Mouse (Mus musculus): ENCODE measurements at regions not wholly inside any gene's neighbourhood (a gene's known extent, or its start where the extent isn't known, plus 50 kb on each side); places are given as distances from the start of the nearest gene placed in this dataset.

GRCm38 (mm10) chr3:66537106-66537893 lies 240.7 kb upstream of the Veph1 start:
- Histone ChIP-seq H3K4me1 (replicated peaks; ENCODE audit: control insufficient read depth, insufficient read depth, low read length) (peaks cover 13% of the 10 kb centered on the region), H3K9me3 (ENCODE audit: control insufficient read depth, low read length) (peaks cover 5% of the 10 kb centered on the region; the same call in 1 of the 2 replicates), H3K27ac (ENCODE audit: low read length) (no peak overlapping the region), H3K9ac (replicated peaks; ENCODE audit: low read depth, low read length) (no peak overlapping the region), H3K4me3 (replicated peaks; ENCODE audit: low read length) (no peak overlapping the region), H3K36me3 (ENCODE audit: control insufficient read depth, insufficient read depth) (no peaks in the 10 kb centered on the region), H3K27me3 (replicated peaks; ENCODE audit: control insufficient read depth, insufficient read depth, low read length) (no peaks in the 10 kb centered on the region), H3K4me2 (ENCODE audit: low read length) (no peak overlapping the region)
- 13% methylated on average over 3 of the region's 3 CpGs for WGBS
- ATAC-seq: peak; percentile 95

DNA sequence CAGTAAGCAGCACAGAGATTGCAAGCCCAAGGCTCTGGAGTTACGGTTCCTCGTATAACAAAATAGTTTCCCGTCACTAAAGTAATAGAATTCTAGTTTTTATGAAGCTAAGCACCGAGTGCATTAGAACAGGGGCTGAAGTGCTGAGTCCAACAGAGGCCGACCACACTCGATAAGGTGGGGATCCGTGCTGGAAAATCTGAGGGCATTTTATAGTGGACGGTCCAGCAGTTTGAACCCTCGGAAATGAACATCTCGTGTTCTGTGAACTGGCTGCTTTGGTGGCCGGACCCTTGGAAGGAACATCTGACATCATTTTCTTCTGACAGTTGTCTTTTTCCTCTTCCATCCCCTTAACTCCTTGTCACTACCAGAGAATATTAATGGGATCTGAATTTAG lies 240.0 kb upstream of the Veph1 start:
- H3K9me3 ChIP-seq (ENCODE audit: control insufficient read depth, low read length): peaks cover under 1% of the 10 kb centered on the region; the same call in 1 of the 2 replicates
- no peaks in the 10 kb centered on the region for H3K27me3 ChIP-seq (replicated peaks; ENCODE audit: control insufficient read depth, insufficient read depth, low read length)
- H3K4me3 ChIP-seq (replicated peaks; ENCODE audit: low read length): no peak overlapping the region
- WGBS: 65% methylated on average over 11 of the region's 11 CpGs
- H3K4me1 ChIP-seq (replicated peaks; ENCODE audit: control insufficient read depth, insufficient read depth, low read length): peaks cover 13% of the 10 kb centered on the region
- peak; percentile 36 for ATAC-seq
- H3K36me3 ChIP-seq (ENCODE audit: control insufficient read depth, insufficient read depth): no peaks in the 10 kb centered on the region
- no peak overlapping the region for H3K9ac ChIP-seq (replicated peaks; ENCODE audit: low read depth, low read length)
- no peak overlapping the region for H3K27ac ChIP-seq (ENCODE audit: low read length)
- no peak overlapping the region for H3K4me2 ChIP-seq (ENCODE audit: low read length)

DNA sequence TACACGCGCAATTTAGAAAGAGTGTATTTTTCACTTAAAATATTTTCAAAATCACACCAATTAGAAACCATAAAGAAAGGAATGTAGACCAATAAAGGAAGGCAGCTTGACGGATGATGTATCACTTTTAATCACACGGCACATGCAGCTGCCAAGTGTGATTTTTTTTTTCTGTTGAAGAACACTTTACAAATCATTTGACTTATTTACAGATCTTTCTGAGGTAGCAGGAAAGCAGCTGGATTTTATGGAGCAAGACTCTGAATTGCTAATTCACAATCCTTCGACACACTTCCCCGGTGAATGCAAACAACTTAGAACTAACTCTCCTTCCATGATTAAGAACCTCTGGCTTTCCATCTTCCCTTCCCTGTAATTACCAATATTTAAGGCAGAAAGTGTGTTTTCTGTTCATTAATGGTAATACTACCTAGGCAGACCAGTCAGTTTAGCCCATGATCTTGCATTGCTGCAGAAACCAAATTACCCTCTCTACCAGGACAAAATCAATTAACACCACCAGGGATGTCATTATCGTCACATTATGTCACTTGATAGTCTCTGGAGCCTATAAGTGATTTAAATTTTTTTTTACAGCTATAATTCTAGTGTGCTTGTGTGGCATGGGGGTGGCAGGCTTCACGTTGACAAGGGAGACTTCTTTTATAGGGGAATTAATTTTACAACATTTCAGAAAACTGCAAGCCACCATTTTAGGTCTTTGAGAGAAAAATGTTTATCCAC lies 239.3 kb upstream of the Veph1 start:
- ATAC-seq: no peak
- Histone ChIP-seq H3K27ac (ENCODE audit: low read length) (no peak overlapping the region), H3K27me3 (replicated peaks; ENCODE audit: control insufficient read depth, insufficient read depth, low read length) (no peaks in the 10 kb centered on the region), H3K4me3 (replicated peaks; ENCODE audit: low read length) (no peak overlapping the region), H3K9me3 (ENCODE audit: control insufficient read depth, low read length) (no peaks in the 10 kb centered on the region), H3K4me1 (replicated peaks; ENCODE audit: control insufficient read depth, insufficient read depth, low read length) (peaks cover 13% of the 10 kb centered on the region), H3K36me3 (ENCODE audit: control insufficient read depth, insufficient read depth) (no peaks in the 10 kb centered on the region), H3K4me2 (ENCODE audit: low read length) (no peak overlapping the region), H3K9ac (replicated peaks; ENCODE audit: low read depth, low read length) (no peak overlapping the region)
- 41% methylated on average over 8 of the region's 8 CpGs for WGBS

GRCm38 (mm10) chr3:66519925-66520324 lies 223.3 kb upstream of the Veph1 start:
- H3K9me3 ChIP-seq (ENCODE audit: control insufficient read depth, low read length): 0 out of 2 replicates have a peak, but pooled peaks cover 2% of the 10 kb centered on the region
- H3K4me1 ChIP-seq (replicated peaks; ENCODE audit: control insufficient read depth, insufficient read depth, low read length): no peaks in the 10 kb centered on the region
- no peak overlapping the region for H3K9ac ChIP-seq (replicated peaks; ENCODE audit: low read depth, low read length)
- no peak overlapping the region for H3K27ac ChIP-seq (ENCODE audit: low read length)
- WGBS: 96% methylated on average over 1 of the region's 1 CpGs
- H3K27me3 ChIP-seq (replicated peaks; ENCODE audit: control insufficient read depth, insufficient read depth, low read length): no peaks in the 10 kb centered on the region
- no peaks in the 10 kb centered on the region for H3K36me3 ChIP-seq (ENCODE audit: control insufficient read depth, insufficient read depth)
- no peak overlapping the region for H3K4me2 ChIP-seq (ENCODE audit: low read length)
- no peak for ATAC-seq
- H3K4me3 ChIP-seq (replicated peaks; ENCODE audit: low read length): no peak overlapping the region

- no peak overlapping the region for H3K4me2 ChIP-seq (ENCODE audit: low read length)
- H3K27ac ChIP-seq (ENCODE audit: low read length): no peak overlapping the region
- no peak for ATAC-seq
- no peaks in the 10 kb centered on the region for H3K36me3 ChIP-seq (ENCODE audit: control insufficient read depth, insufficient read depth)
- H3K9ac ChIP-seq (replicated peaks; ENCODE audit: low read depth, low read length): no peak overlapping the region
- no peaks in the 10 kb centered on the region for H3K4me1 ChIP-seq (replicated peaks; ENCODE audit: control insufficient read depth, insufficient read depth, low read length)
- 0 out of 2 replicates have a peak, but pooled peaks cover 2% of the 10 kb centered on the region for H3K9me3 ChIP-seq (ENCODE audit: control insufficient read depth, low read length)
- H3K4me3 ChIP-seq (replicated peaks; ENCODE audit: low read length): no peak overlapping the region
- no peaks in the 10 kb centered on the region for H3K27me3 ChIP-seq (replicated peaks; ENCODE audit: control insufficient read depth, insufficient read depth, low read length)
- WGBS: 30% methylated on average over 2 of the region's 2 CpGs
Observed at GRCm38 (mm10) chr3:66518289-66518688, 221.7 kb upstream of the Veph1 start.

DNA sequence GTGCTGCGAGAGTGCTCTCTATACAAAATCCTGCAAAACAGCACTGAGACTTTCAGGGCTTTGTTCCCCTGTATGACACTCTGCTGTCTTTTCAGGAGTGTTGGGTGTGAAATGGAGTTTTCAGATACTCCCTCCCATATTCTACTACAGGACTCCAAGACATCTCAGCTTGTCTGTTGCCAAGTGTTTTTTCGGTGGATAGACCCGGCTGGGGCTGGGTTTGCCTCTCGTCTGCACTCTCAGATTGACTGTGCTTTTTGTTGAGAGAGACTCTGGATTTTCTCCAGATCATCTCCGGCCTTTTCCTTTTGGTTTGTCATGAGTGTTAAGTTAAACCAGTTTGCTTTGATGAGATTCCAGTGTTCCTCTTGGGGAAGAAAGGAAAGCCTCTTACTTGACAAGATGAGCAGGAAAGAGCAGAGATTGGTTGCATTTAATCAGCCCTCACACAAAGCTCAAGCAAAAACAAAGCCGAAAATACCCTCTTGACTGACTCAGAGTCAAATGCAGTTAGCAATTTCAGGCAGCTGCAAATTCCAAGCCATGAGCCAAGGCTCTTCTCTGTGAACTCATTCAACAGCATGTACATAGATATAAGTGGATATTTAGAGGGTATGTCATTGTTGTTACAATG lies 219.3 kb upstream of the Veph1 start:
- Histone ChIP-seq H3K4me3 (replicated peaks; ENCODE audit: low read length) (no peak overlapping the region), H3K4me2 (ENCODE audit: low read length) (no peak overlapping the region), H3K36me3 (ENCODE audit: control insufficient read depth, insufficient read depth) (no peaks in the 10 kb centered on the region), H3K4me1 (replicated peaks; ENCODE audit: control insufficient read depth, insufficient read depth, low read length) (no peaks in the 10 kb centered on the region), H3K27ac (ENCODE audit: low read length) (no peak overlapping the region), H3K9ac (replicated peaks; ENCODE audit: low read depth, low read length) (no peak overlapping the region), H3K27me3 (replicated peaks; ENCODE audit: control insufficient read depth, insufficient read depth, low read length) (no peaks in the 10 kb centered on the region), H3K9me3 (ENCODE audit: control insufficient read depth, low read length) (0 out of 2 replicates have a peak, but pooled peaks cover 2% of the 10 kb centered on the region)
- WGBS: 61% methylated on average over 6 of the region's 6 CpGs
- no peak for ATAC-seq

GRCm38 (mm10) chr3:66514587-66514986 lies 217.9 kb upstream of the Veph1 start:
- WGBS: 88% methylated on average over 8 of the region's 8 CpGs
- no peak for ATAC-seq

GRCm38 (mm10) chr3:66512408-66512807 lies 215.8 kb upstream of the Veph1 start:
- Histone ChIP-seq H3K4me3 (replicated peaks; ENCODE audit: low read length) (no peak overlapping the region), H3K9me3 (ENCODE audit: control insufficient read depth, low read length) (0 out of 2 replicates have a peak, but pooled peaks cover 2% of the 10 kb centered on the region), H3K27me3 (replicated peaks; ENCODE audit: control insufficient read depth, insufficient read depth, low read length) (no peaks in the 10 kb centered on the region), H3K9ac (replicated peaks; ENCODE audit: low read depth, low read length) (no peak overlapping the region), H3K4me2 (ENCODE audit: low read length) (no peak overlapping the region), H3K4me1 (replicated peaks; ENCODE audit: control insufficient read depth, insufficient read depth, low read length) (no peaks in the 10 kb centered on the region), H3K36me3 (ENCODE audit: control insufficient read depth, insufficient read depth) (no peaks in the 10 kb centered on the region), H3K27ac (ENCODE audit: low read length) (no peak overlapping the region)
- no peak for ATAC-seq
- WGBS: 91% methylated on average over 1 of the region's 1 CpGs

More at GRCm38 (mm10) chr3:66514587-66514986, 217.9 kb upstream of the Veph1 start:
- 0 out of 2 replicates have a peak, but pooled peaks cover 2% of the 10 kb centered on the region for H3K9me3 ChIP-seq (ENCODE audit: control insufficient read depth, low read length)
- no peak overlapping the region for H3K27ac ChIP-seq (ENCODE audit: low read length)
- no peak overlapping the region for H3K4me3 ChIP-seq (replicated peaks; ENCODE audit: low read length)
- no peak overlapping the region for H3K9ac ChIP-seq (replicated peaks; ENCODE audit: low read depth, low read length)
- no peaks in the 10 kb centered on the region for H3K27me3 ChIP-seq (replicated peaks; ENCODE audit: control insufficient read depth, insufficient read depth, low read length)
- no peak overlapping the region for H3K4me2 ChIP-seq (ENCODE audit: low read length)
- no peaks in the 10 kb centered on the region for H3K36me3 ChIP-seq (ENCODE audit: control insufficient read depth, insufficient read depth)
- no peaks in the 10 kb centered on the region for H3K4me1 ChIP-seq (replicated peaks; ENCODE audit: control insufficient read depth, insufficient read depth, low read length)

DNA sequence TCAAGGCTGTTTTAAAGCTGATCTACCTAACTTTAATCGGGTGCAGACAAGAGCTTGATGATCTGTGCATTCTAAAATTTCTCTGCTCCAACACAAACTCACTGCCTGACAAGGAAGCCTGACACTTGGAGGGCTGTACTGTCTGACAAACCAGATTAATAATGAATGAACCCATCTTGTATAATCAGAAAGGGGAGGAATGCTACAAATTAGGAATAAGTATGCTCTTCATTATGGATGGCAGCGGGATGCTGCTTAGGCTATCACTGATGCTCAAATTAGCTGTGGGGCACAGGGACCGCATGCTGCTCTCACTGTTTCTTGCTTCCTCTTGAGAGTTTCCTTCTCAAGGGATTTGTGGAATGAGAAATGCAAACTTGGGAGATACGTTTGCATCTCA lies 213.8 kb upstream of the Veph1 start:
- H3K9me3 ChIP-seq (ENCODE audit: control insufficient read depth, low read length): no peaks in the 10 kb centered on the region
- H3K27me3 ChIP-seq (replicated peaks; ENCODE audit: control insufficient read depth, insufficient read depth, low read length): no peaks in the 10 kb centered on the region
- H3K9ac ChIP-seq (replicated peaks; ENCODE audit: low read depth, low read length): no peak overlapping the region
- peak; percentile 36; the same call in 1 of the 2 replicates for ATAC-seq
- no peak overlapping the region for H3K4me2 ChIP-seq (ENCODE audit: low read length)
- 69% methylated on average over 4 of the region's 4 CpGs for WGBS
- no peak overlapping the region for H3K27ac ChIP-seq (ENCODE audit: low read length)
- H3K36me3 ChIP-seq (ENCODE audit: control insufficient read depth, insufficient read depth): no peaks in the 10 kb centered on the region
- 0 out of 2 replicates have a peak, but pooled peaks cover 3% of the 10 kb centered on the region for H3K4me1 ChIP-seq (replicated peaks; ENCODE audit: control insufficient read depth, insufficient read depth, low read length)
- no peak overlapping the region for H3K4me3 ChIP-seq (replicated peaks; ENCODE audit: low read length)

All from forebrain, embryonic 16.5 days (tissue).